Mouse (Mus musculus): ENCODE measurements around the gene Pold4.

The Pold4 gene

DNA sequence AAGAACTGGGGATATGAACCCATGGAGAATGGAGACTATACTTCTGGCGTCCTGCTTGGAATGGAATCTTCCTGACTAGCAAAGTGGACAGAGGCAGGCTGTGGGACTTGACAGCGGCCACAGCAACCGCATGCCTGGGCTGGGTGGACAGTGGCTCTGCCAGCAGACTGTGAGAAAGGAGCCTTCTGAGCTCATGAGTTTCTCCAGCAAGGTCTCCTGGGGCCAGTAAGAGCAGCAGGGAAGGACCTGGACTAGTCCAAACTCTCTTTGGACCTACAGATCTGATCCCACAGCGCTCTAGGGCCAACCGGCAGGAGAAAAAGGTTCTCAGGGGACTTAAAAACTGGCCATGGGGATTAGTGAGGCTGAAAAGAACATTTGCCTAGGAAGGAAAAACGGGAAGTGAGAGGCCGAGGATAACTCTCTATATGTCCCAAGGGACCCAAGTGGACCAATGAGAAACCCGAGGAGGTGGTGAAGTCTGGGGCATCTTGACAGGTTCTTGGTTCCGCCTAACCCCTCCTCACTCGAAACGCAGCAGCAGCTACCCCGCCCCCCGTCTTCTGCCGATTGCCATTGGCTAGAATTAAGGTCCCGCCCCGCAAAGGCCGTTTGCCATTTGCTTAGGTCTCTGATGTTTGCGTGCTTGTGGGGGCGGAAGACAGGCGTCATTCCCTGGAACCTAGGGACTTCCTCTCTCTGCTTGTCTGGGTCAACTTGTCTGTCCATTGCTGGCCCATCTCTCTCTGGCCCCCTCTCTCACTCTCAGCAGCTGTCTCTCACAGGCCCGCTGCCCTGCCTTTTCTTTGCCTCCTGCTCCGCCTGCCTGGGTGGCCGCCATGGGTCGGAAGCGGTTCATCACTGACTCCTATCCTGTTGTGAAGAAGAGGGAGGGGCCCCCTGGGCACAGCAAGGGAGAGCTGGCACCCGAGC is at the start of gene Pold4:
Gene Pold4 (plus strand): TSS at position 647 of the 933 bp plus-strand sequence.
- peak; percentile 96 to 98 for DNase-seq (ENCODE audit: low spot score in 2 of 2)

DNA sequence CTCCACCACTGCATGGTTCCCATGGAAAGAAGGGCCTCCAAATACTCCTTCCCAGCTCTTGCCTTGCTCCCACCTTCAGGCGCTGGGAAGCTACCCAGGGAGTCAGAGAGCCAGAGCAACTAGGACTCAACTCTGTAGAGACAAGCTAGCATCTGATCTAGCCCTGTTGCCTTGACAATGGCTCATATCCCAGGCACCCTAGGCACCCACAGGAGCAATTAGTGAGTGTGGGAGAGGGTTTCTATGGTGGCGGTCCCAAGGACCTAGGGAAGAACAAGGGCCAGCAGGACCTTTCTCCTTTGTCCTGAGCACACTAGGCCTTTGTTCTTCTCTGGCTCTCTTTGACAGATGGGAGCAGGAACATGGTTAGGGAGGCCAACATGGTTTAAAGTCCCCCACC is 48.0 kb upstream of the Pold4 start:
- no peak for DNase-seq (ENCODE audit: low spot score in 2 of 2)

DNA sequence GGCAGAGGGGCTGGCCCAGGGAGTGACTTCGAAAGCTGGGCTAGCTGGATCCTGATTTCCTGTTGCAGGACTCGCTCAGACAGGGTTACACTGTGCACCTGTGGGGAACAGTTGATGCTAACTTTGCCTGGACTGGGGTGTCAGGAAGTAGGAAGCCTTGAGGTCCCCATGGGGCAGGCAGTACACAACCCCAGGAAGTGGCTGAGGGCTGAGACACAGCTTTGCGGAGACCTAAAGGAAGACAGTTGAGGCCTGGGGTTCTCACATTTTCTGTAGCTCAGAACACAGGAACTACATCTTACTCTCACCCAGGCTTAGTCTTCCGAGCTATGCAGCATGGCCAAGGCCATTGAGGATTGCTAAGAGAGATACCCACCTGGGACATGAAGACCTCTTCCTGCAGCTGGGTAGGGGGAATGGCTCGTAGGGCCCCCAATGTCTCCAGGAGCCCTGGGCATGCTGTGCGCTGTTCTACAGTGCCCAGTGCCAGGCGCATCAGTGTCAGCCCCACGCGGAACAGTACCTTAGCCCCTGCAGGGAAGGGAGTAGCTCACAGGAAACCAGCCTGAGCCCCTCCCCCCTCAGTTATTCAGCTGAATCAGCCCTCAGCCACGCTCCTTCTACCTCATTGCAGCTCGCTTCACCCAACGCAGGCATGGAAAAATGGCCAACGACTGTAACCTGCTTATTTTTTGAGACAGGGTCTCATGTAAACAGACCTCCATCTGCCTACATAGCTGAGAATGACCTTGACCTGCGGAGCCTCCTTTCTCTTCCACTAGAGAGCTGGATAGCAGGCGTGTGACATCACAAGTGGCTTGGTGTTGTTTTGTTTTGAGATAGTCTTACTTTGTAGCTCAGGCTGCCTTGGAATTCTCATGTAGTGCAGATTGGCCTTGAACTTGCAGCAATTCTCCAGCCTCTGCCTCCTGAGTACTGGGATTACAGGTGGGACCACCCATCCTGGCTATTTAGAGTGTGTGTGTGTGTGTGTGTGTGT is 46.4 kb upstream of the Pold4 start:
- no peak for DNase-seq (ENCODE audit: low spot score in 2 of 2)

DNA sequence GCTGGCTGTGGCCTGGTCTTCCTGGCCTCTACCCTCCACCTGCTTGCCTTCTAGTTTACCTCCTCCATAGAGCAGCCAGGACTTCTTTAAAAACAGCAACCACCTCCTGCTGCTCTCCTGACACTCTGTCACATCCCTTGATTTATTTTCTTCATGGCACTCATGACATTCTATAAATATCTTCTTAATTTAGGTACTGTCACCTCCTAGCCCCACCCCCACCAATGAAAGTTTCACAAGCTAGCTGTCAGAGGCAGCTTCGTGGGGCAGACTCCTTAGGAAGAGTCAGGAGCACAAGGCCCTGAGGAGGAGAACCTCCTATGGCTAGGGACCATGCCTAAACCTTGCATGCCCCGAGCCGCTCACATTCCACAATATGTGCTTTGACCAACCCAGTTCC is 44.4 kb upstream of the Pold4 start:
- DNase-seq (ENCODE audit: low spot score in 2 of 2): no peak

DNA sequence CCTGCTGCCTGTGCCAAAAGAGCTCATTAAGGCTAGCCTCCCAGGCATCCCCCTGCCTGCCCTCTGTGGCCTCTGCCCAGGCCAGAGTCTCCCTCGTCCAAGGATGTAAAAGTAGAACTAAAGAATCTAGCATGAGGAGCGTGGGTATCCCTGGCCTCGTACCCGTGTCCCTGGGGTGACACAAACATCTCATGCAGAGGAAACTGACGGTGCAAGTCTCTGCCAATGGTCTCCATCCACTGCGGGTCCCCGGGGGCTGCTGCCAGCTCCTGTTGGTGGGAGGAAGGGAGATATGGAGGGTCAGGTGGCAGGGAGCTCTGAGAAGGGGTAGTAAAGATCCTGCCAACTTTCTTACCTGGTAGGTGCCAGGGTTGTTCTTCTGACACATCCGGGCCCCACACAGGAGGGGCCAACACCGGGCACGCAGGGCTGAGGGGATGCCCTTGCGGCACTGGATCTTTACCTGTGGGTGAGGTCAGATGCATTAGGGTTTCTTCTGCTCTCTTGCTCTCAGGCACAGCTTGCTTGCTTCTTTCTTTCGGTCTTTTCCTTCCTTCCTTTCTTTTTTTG is 42.6 kb upstream of the Pold4 start:
- DNase-seq (ENCODE audit: low spot score in 2 of 2): no peak

DNA sequence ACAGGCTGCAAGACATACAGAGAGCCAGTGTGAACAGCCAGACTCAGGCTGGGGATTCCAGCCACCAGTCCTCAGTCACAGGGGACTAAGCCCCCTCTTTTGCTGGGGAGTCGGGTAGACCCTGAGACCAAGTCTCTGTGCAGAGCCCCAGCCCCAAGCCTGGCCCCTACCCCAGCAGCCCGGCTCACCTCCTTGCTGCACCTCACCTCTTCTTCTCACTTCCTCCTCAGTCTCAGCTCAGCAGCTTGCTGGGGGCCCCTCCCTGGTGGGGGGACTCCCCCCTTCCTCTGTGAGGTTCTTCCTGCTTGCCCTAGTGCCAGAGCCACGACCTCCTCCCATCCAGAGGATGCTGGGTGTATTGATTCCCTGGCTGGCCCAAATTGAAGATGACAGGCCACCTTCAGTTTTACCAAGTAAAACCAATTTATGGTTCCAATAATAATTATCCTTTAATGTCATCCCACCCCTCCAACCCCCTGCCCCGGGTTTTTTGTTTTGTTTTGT is 40.8 kb upstream of the Pold4 start, which contains the start of gene Tbc1d10c:
Gene Tbc1d10c (minus strand): TSS at position 454 of the 504 bp plus-strand sequence.
- DNase-seq (ENCODE audit: low spot score in 2 of 2): no peak

DNA sequence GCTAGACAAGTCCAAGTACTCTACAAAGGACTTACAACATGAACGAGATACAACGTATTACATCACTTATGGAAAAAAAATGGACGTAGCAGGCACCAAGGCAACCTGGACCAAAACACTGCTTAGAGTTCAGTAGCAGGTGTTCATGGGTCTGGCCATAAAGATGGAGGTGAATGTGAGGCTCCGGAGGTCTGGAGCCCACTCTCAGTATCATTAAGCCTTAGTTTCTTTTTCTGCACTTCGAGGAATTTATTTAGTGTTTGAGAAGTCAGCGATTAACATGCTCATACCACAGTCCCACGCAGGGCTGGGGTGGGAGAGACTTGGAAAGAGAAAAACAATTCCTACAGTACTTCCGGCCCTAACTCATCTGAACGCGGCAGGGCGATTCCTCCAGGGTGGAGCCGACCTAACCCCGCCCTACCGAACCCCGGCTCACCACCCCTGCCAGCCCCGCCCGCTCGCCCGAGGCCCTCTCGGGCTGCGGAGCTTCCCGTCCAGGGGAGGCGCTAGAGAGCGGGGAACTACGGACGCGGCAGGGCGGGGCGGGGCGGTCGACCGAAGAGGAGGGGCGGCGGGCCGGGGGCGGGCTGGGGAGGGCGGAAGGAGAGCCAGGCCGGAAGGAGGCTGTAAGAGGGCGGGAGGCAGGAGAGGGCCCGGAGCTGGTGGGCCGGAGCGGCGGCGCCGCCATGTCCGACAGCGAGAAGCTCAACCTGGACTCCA is 40.0 kb upstream of the Pold4 start, which contains the start of gene Ppp1ca:
Gene Ppp1ca (plus strand): TSS at position 538 of the 723 bp plus-strand sequence.
- DNase-seq (ENCODE audit: low spot score in 2 of 2): peak; percentile 95 to 98

DNA sequence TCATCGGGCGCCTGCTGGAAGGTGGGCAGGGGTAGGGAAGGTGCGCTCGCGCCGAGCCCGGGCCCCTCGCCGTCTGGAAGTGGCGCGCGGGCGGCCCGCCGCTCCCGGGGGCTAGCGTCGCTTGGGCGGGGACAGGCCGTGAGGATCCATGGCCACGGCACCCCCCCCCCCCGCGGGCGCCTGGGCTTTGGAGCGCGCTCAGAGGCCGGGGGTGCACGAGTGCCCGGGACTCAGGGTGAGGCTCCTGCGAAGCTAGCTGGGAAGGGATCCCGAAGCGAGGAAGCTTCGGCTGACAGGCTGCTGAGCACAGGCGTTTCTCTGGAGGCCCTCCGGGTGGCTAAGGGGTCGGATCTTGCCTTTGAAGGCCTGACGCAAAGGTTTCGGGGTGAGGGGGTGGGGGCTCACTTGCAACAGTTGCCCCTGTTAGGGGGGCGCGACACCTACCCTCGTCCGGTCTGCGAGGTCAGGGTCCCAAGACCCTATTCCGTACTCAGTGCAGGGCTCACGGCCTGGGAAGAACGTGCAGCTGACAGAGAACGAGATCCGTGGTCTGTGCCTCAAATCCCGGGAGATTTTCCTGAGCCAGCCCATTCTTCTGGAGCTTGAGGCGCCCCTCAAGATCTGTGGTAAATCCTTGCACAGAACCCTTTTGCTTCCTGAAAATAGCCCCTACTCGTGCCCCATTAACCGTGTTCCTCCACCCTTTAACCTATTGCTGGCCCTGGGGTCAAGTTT is 39.3 kb upstream of the Pold4 start:
- no peak for DNase-seq (ENCODE audit: low spot score in 2 of 2)

DNA sequence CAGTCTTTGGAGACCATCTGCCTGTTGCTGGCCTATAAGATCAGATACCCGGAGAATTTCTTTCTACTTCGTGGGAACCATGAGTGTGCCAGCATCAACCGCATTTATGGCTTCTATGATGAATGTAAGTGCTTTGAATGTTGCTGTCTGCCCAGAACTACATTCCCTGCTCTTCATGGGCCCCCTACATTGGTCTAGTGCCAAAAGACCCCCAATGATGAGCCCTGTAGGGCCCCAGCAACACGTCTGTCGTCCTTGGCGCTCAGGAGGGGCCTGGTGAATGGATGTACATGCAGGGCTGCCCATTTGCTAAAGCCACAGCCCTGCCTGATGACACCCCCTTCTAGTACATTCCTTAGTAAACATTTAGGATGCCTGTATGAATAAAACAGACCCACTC is 38.6 kb upstream of the Pold4 start:
- DNase-seq (ENCODE audit: low spot score in 2 of 2): no peak

DNA sequence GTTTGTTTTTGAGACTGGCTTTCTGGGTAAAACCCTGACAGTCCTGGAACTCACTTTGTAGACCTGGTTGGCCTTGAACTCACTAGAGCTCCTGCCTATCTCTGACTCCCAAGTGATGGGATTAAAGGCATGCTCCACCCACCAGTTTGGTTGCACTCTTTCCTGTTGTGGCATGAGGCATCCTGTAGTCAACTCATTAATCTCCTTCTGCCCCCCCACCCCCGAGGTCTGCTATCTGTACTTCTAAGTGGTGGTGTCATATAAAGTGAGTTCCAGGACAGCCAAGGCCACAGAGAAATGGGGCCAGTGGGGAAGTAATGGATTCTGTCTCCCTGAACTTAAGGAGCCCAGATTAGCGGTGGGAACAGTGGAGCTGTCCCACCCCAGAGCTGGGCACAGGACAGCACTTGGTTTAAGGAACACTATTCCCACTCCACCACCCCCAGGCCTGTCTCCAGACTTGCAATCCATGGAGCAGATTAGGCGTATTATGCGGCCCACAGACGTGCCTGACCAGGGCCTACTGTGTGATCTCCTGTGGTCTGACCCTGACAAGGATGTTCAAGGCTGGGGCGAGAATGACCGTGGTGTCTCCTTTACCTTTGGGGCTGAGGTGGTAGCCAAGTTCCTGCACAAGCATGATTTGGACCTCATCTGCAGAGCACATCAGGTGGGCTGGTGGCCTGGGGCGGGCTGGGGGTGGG is 37.5 kb upstream of the Pold4 start:
- DNase-seq (ENCODE audit: low spot score in 2 of 2): no peak

DNA sequence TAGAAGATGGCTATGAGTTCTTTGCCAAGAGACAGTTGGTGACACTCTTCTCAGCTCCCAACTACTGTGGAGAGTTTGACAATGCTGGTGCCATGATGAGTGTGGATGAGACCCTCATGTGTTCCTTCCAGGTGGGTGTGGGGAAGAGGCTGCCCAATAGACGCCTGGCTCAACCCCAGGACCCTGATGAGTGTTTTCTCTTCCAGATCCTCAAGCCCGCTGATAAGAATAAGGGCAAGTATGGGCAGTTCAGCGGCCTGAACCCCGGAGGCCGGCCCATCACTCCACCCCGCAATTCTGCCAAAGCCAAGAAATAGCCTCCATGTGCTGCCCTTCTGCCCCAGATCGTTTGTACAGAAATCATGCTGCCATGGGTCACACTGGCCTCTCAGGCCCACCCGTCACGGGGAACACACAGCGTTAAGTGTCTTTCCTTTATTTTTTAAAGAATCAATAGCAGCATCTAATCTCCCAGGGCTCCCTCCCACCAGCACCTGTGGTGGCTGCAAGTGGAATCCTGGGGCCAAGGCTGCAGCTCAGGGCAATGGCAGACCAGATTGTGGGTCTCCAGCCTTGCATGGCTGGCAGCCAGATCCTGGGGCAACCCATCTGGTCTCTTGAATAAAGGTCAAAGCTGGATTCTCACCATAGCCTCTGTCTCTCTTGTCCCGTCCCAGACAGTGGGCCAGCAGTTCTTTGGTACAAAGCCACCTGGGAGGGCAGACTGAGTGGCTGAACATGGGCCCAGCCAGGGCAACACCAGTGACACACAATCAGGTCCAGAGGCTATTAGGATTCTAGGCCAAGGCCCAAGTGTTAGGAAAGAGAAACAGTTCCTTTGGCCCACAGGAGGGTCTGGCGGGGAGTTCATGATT is 36.7 kb upstream of the Pold4 start:
- no peak for DNase-seq (ENCODE audit: low spot score in 2 of 2)

DNA sequence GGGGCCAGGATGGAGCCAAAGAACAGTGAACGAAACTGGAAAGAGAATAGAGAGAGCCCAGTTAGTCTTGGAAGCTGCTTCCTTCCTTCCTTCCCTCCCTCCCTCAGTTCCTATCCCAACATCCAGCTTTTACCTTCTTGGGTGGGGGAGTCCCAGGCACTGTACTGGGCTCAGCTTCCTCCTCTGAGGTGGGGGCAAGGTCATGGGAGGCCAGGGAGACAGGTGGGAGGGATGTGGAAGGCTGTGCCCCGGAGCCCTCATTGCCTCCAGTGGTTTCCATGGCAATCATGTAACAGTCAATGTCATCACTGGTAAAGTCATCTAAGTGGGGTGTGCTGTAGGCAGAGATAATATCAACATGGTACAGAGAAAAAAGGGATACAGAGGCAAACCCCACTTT is 35.7 kb upstream of the Pold4 start:
- no peak for DNase-seq (ENCODE audit: low spot score in 2 of 2)

DNA sequence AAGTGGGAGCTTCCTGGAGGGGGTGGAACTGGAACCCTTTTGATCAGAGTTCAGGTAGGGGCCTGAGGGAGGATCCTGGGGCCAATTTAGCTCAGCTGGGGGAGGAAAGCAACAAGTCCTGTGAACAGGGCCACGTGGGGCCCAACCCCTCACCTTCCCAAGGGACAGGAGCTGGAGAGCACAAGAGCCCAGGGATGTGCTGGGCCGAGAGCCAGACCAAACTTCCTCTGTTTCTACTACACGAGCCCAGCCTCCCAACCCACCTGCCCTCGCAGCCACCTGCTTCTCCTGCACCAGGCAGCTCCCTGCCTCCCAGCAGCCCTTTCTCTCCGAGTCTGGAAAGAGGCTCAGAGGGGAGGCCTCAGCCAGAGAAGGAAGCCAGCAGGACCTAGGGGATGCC is 35.2 kb upstream of the Pold4 start:
- DNase-seq (ENCODE audit: low spot score in 2 of 2): no peak

DNA sequence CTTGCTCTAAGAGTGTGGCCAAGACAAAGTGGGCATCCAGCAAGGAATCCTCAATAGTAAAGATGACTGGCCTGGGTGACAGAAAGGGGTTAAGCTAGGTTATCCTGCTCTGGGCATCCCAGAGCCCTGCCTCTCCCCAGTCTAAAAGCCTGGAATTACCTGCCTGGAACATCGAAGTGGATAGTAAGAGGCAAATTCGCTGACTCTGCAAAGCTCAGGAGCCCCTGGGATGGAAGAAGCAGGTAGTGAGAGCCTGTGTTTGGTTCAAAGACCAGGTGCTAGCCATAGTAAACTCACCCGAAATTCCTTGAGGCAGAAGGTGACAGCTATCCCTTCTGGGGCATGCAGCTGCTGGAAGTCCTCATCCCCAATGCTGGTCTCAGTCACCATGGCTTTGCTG is 34.5 kb upstream of the Pold4 start:
- no peak for DNase-seq (ENCODE audit: low spot score in 2 of 2)

DNA sequence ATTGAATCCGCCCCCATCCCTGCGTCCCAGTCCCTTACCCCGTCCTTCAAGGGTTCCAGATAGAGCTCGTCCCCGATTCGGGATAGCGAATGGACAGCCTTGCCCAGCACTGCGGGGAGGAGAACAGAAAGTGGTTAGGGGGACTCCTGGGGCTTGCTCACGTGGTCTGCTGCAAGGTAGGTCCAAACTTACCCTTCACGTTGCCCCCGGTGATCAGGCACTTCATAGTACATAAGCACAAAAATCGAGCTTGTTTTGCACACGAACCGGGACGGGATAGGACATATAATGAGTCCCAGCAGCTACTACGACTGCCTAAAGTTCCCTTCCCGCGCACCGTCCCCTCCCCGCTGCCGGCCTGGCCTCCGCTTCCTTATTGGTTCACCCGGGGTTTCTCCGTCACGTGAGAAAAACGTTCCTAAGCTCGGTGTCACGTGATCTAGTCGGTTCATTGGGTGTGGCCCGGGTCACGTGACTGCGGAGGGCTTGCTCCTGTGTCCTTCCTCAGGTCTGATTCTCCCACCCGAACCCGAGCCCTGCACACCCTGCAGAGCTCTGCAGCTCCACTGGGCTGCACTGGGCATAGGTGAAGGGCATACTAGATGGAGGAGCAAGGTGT is 30.3 kb upstream of the Pold4 start, which contains the start of gene Rad9a:
Gene Rad9a (minus strand): TSS at position 372 of the 619 bp plus-strand sequence.
- DNase-seq (ENCODE audit: low spot score in 2 of 2): peak; percentile 90 to 96

DNA sequence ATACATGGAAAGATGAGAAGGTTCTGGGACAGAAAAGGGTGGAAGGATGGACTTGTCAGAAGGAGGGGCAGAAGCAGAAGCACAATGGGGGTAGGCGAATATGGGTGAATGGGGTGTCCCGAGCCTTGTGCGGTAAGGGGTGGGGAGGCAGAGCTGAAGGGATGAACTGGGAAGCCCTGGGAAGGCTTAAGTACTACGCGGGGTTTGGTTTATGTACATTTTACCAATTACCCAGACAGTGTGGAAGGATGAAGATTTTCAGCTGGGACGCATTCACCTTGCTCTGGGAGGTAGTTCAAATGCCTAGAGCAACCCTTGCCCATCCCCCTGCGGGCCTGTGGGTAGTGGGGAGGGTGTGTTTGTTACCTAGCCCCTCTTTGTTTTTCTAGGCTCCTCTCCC is 29.6 kb upstream of the Pold4 start:
- no peak for DNase-seq (ENCODE audit: low spot score in 2 of 2)

DNA sequence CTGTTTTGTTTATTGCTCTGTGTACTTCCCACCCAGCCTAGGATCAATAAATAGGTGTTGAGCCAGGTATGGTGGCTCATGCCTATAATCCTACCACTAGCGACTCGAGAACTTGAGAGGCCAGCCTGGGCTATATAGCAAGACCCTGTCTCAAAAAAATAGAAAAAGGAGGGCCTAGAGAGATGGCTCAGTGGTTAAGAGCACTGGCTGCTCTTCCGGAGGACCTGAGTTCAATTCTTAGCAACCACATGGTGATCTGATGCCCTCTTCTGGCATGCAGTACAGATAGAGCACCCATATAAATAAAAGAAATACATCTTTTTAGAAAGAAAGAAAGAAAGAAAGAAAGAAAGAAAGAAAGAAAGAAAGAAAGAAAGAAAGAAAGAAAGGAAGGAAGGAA is 28.6 kb upstream of the Pold4 start:
- no peak for DNase-seq (ENCODE audit: low spot score in 2 of 2)
